Mouse (Mus musculus): ENCODE results near the gene Endog. TPM values are rescaled to one million over a fixed set of nuclear protein-coding genes. Genes with fewer than 3 reads are reported as not detected.
A peak's percentile ranks its signal among the peaks of the same experiment; 100 is the strongest.

Endog gene
- polyA plus RNA-seq, 1 experiment from 2014 or later, result 29.8 TPM

- ATAC-seq (ENCODE audit: low FRiP score) (no peak), DNase-seq (ENCODE audit: low spot score) (no peak)
- no peaks in the 10 kb centered on the region for H3K36me3 ChIP-seq (replicated peaks; ENCODE audit: control insufficient read depth, insufficient read depth)
- no peak overlapping the region for H3K4me2 ChIP-seq (replicated peaks)
- H3K9ac ChIP-seq, result no peak overlapping the region
- no peak overlapping the region for H3K27ac ChIP-seq
- no peaks in the 10 kb centered on the region for H3K27me3 ChIP-seq (ENCODE audit: control insufficient read depth, insufficient read depth, low read length)
- WGBS, result 84% methylated on average over 5 of the region's 5 CpGs
- no peak overlapping the region for H3K4me3 ChIP-seq (replicated peaks; ENCODE audit: low read length)
- peaks cover 6% of the 10 kb centered on the region for H3K4me1 ChIP-seq (replicated peaks; ENCODE audit: control insufficient read depth, insufficient read depth, low read length)
- H3K9me3 ChIP-seq (ENCODE audit: control insufficient read depth, low read length), result no peaks in the 10 kb centered on the region
Observed at GRCm38 (mm10) chr2:30200388-30200925, 29.2 kb downstream of the Endog start.

GRCm38 (mm10) chr2:30203439-30203838 is 32.1 kb downstream of the Endog start:
- DNase-seq (ENCODE audit: low spot score) (no peak), ATAC-seq (ENCODE audit: low FRiP score) (no peak)
- peaks cover 11% of the 10 kb centered on the region for H3K4me1 ChIP-seq (replicated peaks; ENCODE audit: control insufficient read depth, insufficient read depth, low read length)
- H3K27ac ChIP-seq, result no peak overlapping the region
- no peak overlapping the region for H3K4me3 ChIP-seq (replicated peaks; ENCODE audit: low read length)
- H3K4me2 ChIP-seq (replicated peaks), result no peak overlapping the region
- no peaks in the 10 kb centered on the region for H3K36me3 ChIP-seq (replicated peaks; ENCODE audit: control insufficient read depth, insufficient read depth)
- no peaks in the 10 kb centered on the region for H3K9me3 ChIP-seq (ENCODE audit: control insufficient read depth, low read length)
- 77% methylated on average over 7 of the region's 7 CpGs for WGBS
- no peaks in the 10 kb centered on the region for H3K27me3 ChIP-seq (ENCODE audit: control insufficient read depth, insufficient read depth, low read length)
- H3K9ac ChIP-seq, result no peak overlapping the region

GRCm38 (mm10) chr2:30205255-30205628 is 33.9 kb downstream of the Endog start:
- H3K4me2 ChIP-seq (replicated peaks), result peak overlapping the region; percentile 78
- no peaks in the 10 kb centered on the region for H3K36me3 ChIP-seq (replicated peaks; ENCODE audit: control insufficient read depth, insufficient read depth)
- peak overlapping the region; percentile 68 for H3K9ac ChIP-seq
- no peaks in the 10 kb centered on the region for H3K9me3 ChIP-seq (ENCODE audit: control insufficient read depth, low read length)
- peaks cover 11% of the 10 kb centered on the region for H3K4me1 ChIP-seq (replicated peaks; ENCODE audit: control insufficient read depth, insufficient read depth, low read length)
- DNase-seq (ENCODE audit: low spot score) (no peak), ATAC-seq (ENCODE audit: low FRiP score) (peak; percentile 61)
- under 1% methylated on average over 13 of the region's 13 CpGs for WGBS
- peak overlapping the region; percentile 78 for H3K27ac ChIP-seq
- H3K27me3 ChIP-seq (ENCODE audit: control insufficient read depth, insufficient read depth, low read length), result no peaks in the 10 kb centered on the region
- H3K4me3 ChIP-seq (replicated peaks; ENCODE audit: low read length), result peak overlapping the region; percentile 61

GRCm38 (mm10) chr2:30205629-30206357 is 34.5 kb downstream of the Endog start, which contains the start of gene Kyat1:
Gene Kyat1, minus strand, starts transcription at chr2:30205847.
- Histone ChIP-seq H3K27ac (peak within 1 kb of the TSS; percentile 78), H3K27me3 (ENCODE audit: control insufficient read depth, insufficient read depth, low read length) (no peaks in the 10 kb centered on the region), H3K4me2 (replicated peaks) (peak within 1 kb of the TSS; percentile 78), H3K4me1 (replicated peaks; ENCODE audit: control insufficient read depth, insufficient read depth, low read length) (peaks cover 11% of the 10 kb centered on the region), H3K4me3 (replicated peaks; ENCODE audit: low read length) (peak within 1 kb of the TSS; percentile 61), H3K36me3 (replicated peaks; ENCODE audit: control insufficient read depth, insufficient read depth) (no peaks in the 10 kb centered on the region), H3K9ac (peak within 1 kb of the TSS; percentile 68), H3K9me3 (ENCODE audit: control insufficient read depth, low read length) (no peaks in the 10 kb centered on the region)
- under 1% methylated on average over 44 of the region's 44 CpGs for WGBS
- DNase-seq (ENCODE audit: low spot score) (peak; percentile 97), ATAC-seq (ENCODE audit: low FRiP score) (peak; percentile 98)

- no peak overlapping the region for H3K4me3 ChIP-seq (replicated peaks; ENCODE audit: low read length)
- peaks cover 11% of the 10 kb centered on the region for H3K4me1 ChIP-seq (replicated peaks; ENCODE audit: control insufficient read depth, insufficient read depth, low read length)
- no peaks in the 10 kb centered on the region for H3K27me3 ChIP-seq (ENCODE audit: control insufficient read depth, insufficient read depth, low read length)
- no peak for DNase-seq (ENCODE audit: low spot score)
- H3K36me3 ChIP-seq (replicated peaks; ENCODE audit: control insufficient read depth, insufficient read depth), result no peaks in the 10 kb centered on the region
- no peaks in the 10 kb centered on the region for H3K9me3 ChIP-seq (ENCODE audit: control insufficient read depth, low read length)
- no peak overlapping the region for H3K4me2 ChIP-seq (replicated peaks)
- no peak overlapping the region for H3K9ac ChIP-seq
- no peak for ATAC-seq (ENCODE audit: low FRiP score)
- WGBS, result 79% methylated on average over 4 of the region's 4 CpGs
- no peak overlapping the region for H3K27ac ChIP-seq
Observed at GRCm38 (mm10) chr2:30207401-30207800, 36.1 kb downstream of the Endog start.

- H3K27me3 ChIP-seq (ENCODE audit: control insufficient read depth, insufficient read depth, low read length), result no peaks in the 10 kb centered on the region
- ATAC-seq (ENCODE audit: low FRiP score) (no peak), DNase-seq (ENCODE audit: low spot score) (no peak)
- no peak overlapping the region for H3K9ac ChIP-seq
- no peak overlapping the region for H3K4me3 ChIP-seq (replicated peaks; ENCODE audit: low read length)
- WGBS, result 74% methylated on average over 5 of the region's 5 CpGs
- H3K9me3 ChIP-seq (ENCODE audit: control insufficient read depth, low read length), result no peaks in the 10 kb centered on the region
- no peak overlapping the region for H3K4me2 ChIP-seq (replicated peaks)
- H3K36me3 ChIP-seq (replicated peaks; ENCODE audit: control insufficient read depth, insufficient read depth), result no peaks in the 10 kb centered on the region
- H3K27ac ChIP-seq, result no peak overlapping the region
- H3K4me1 ChIP-seq (replicated peaks; ENCODE audit: control insufficient read depth, insufficient read depth, low read length), result peaks cover 11% of the 10 kb centered on the region
Observed at GRCm38 (mm10) chr2:30207886-30208285, 36.6 kb downstream of the Endog start.

- Histone ChIP-seq H3K4me1 (replicated peaks; ENCODE audit: control insufficient read depth, insufficient read depth, low read length) (peaks cover under 1% of the 10 kb centered on the region), H3K9me3 (ENCODE audit: control insufficient read depth, low read length) (no peaks in the 10 kb centered on the region), H3K4me2 (replicated peaks) (no peak overlapping the region), H3K9ac (no peak overlapping the region), H3K36me3 (replicated peaks; ENCODE audit: control insufficient read depth, insufficient read depth) (no peaks in the 10 kb centered on the region), H3K4me3 (replicated peaks; ENCODE audit: low read length) (no peak overlapping the region), H3K27ac (no peak overlapping the region), H3K27me3 (ENCODE audit: control insufficient read depth, insufficient read depth, low read length) (no peaks in the 10 kb centered on the region)
- no peak for ATAC-seq (ENCODE audit: low FRiP score)
- no peak for DNase-seq (ENCODE audit: low spot score)
- WGBS, result 66% methylated on average over 6 of the region's 6 CpGs
Observed at GRCm38 (mm10) chr2:30211408-30212168, 40.3 kb downstream of the Endog start.

- Histone ChIP-seq H3K4me3 (replicated peaks; ENCODE audit: low read length) (no peak overlapping the region), H3K36me3 (replicated peaks; ENCODE audit: control insufficient read depth, insufficient read depth) (no peaks in the 10 kb centered on the region), H3K27ac (no peak overlapping the region), H3K9ac (no peak overlapping the region), H3K27me3 (ENCODE audit: control insufficient read depth, insufficient read depth, low read length) (no peaks in the 10 kb centered on the region), H3K9me3 (ENCODE audit: control insufficient read depth, low read length) (no peaks in the 10 kb centered on the region), H3K4me2 (replicated peaks) (no peak overlapping the region), H3K4me1 (replicated peaks; ENCODE audit: control insufficient read depth, insufficient read depth, low read length) (no peaks in the 10 kb centered on the region)
- 75% methylated on average over 4 of the region's 4 CpGs for WGBS
- ATAC-seq (ENCODE audit: low FRiP score) (no peak), DNase-seq (ENCODE audit: low spot score) (no peak)
Observed at GRCm38 (mm10) chr2:30212169-30212545, 40.9 kb downstream of the Endog start.

GRCm38 (mm10) chr2:30212951-30213350 is 41.7 kb downstream of the Endog start:
- 78% methylated on average over 1 of the region's 1 CpGs for WGBS
- Histone ChIP-seq H3K4me1 (replicated peaks; ENCODE audit: control insufficient read depth, insufficient read depth, low read length) (no peaks in the 10 kb centered on the region), H3K27ac (no peak overlapping the region), H3K9ac (no peak overlapping the region), H3K4me3 (replicated peaks; ENCODE audit: low read length) (no peak overlapping the region), H3K27me3 (ENCODE audit: control insufficient read depth, insufficient read depth, low read length) (no peaks in the 10 kb centered on the region), H3K36me3 (replicated peaks; ENCODE audit: control insufficient read depth, insufficient read depth) (no peaks in the 10 kb centered on the region), H3K4me2 (replicated peaks) (no peak overlapping the region), H3K9me3 (ENCODE audit: control insufficient read depth, low read length) (no peaks in the 10 kb centered on the region)
- DNase-seq (ENCODE audit: low spot score) (no peak), ATAC-seq (ENCODE audit: low FRiP score) (no peak)

All from hindbrain, embryonic 14.5 days (tissue).